Mouse (Mus musculus): ENCODE measurements around the gene Col7a1.

DNA sequence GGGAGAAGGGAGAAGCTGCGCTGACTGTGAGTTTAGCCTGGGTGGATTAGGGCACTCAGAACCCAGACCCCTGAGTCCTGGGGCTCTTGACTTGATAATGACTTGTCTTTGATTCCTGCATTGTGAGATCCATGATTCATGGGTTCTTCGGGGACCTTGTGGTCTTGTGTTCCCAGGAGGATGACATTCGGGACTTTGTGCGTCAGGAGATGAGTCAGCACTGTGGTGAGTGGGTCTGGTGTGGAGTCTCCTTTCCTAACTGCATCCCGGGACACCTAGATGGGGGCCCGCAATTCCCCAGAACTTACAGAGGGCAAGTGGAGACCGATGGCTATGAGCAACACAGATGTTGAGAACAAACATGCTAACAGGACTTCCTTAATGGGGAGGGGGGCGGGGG lies 29.1 kb downstream of the Col7a1 start:
- no peak for TF ChIP-seq CTCF (IDR thresholded peaks at IDR 0.05; ENCODE audit: insufficient read depth, low read length)
- no peak for TF ChIP-seq POLR2A (IDR thresholded peaks at IDR 0.05; ENCODE audit: borderline replicate concordance, extremely low read depth, low read depth, low read length)

Data from lung, adult 2 months (tissue).